In genomic region chr14:64582822-64583221, GRCm38 (mm10) we compare ENCODE assay signal across 14 mouse cellular contexts.
A peak's percentile ranks its signal among the peaks of the same experiment; 100 is the strongest.
DNase-seq lines count a peak whose midpoint lies in the region; ATAC-seq and TF ChIP-seq lines count a peak whose summit lies in the region.
"Had no signal": no experiment of that assay in that cellular context is flagged by ENCODE, and none has a peak within 500 bp of the region (broad histone marks: within the 10 kb centered on the region; RNA-seq: fewer than 3 reads in every experiment).

No protein-coding gene starts in this region.

- H3K9ac ChIP-seq in neural tube, embryonic 11.5 days (ENCODE audit: low read length) = no peak overlapping the region
- peak overlapping the region; percentile 46 for H3K9ac ChIP-seq in midbrain, embryonic 13.5 days (replicated peaks)
- H3K9ac ChIP-seq in heart, adult 2 months (ENCODE audit: low read depth, low read length) = no peak overlapping the region
- H3K9ac ChIP-seq: embryonic facial prominence, embryonic 12.5 days; heart, embryonic 15.5 days had no signal

- ATAC-seq in neural tube, embryonic 11.5 days (ENCODE audit: insufficient read depth, low FRiP score, low TSS enrichment) = no peak
- ATAC-seq in midbrain, embryonic 13.5 days = no peak

- no peak for TF ChIP-seq POLR2A in olfactory bulb, adult 2 months (IDR thresholded peaks at IDR 0.05; ENCODE audit: insufficient read depth, low read depth, low read length)
- no peak for TF ChIP-seq POLR2A in heart, adult 2 months (IDR thresholded peaks at IDR 0.05; ENCODE audit: insufficient read depth, low read depth, low read length)

- H3K4me1 ChIP-seq in neural tube, embryonic 11.5 days (ENCODE audit: control insufficient read depth, insufficient read depth, low read length) = 0 out of 2 replicates have a peak, but pooled peaks cover 3% of the 10 kb centered on the region
- peaks cover 52% of the 10 kb centered on the region for H3K4me1 ChIP-seq in hindbrain, embryonic 10.5 days (replicated peaks)
- H3K4me1 ChIP-seq in midbrain, embryonic 13.5 days (replicated peaks) = peaks cover 69% of the 10 kb centered on the region
- H3K4me1 ChIP-seq in olfactory bulb, adult 2 months (ENCODE audit: control insufficient read depth, insufficient read depth, low read length) = peaks cover 26% of the 10 kb centered on the region
- no peaks in the 10 kb centered on the region for H3K4me1 ChIP-seq in heart, adult 2 months (ENCODE audit: control insufficient read depth, insufficient read depth, low read length)

- WGBS in neural tube, embryonic 11.5 days = 27% methylated on average over 4 of the region's 4 CpGs
- WGBS in hindbrain, embryonic 10.5 days = 38% methylated on average over 4 of the region's 4 CpGs
- 26% methylated on average over 4 of the region's 4 CpGs for WGBS in midbrain, embryonic 13.5 days
- 28% methylated on average over 4 of the region's 4 CpGs for WGBS in olfactory bulb, adult 2 months
- 35% methylated on average over 4 of the region's 4 CpGs for WGBS in heart, adult 2 months

- intact Hi-C loops in heart, adult 2 months (cut with DNase I) = no loop called here

- no peak overlapping the region for H3K4me2 ChIP-seq in neural tube, embryonic 11.5 days (ENCODE audit: low read depth)
- peak overlapping the region; percentile 19; the same call in 1 of the 2 replicates for H3K4me2 ChIP-seq in midbrain, embryonic 13.5 days (replicated peaks)
- H3K4me2 ChIP-seq: embryonic facial prominence, embryonic 12.5 days; heart, embryonic 15.5 days had no signal

- H3K27me3 ChIP-seq in neural tube, embryonic 11.5 days (ENCODE audit: control insufficient read depth, insufficient read depth, low read length) = peaks cover 22% of the 10 kb centered on the region
- H3K27me3 ChIP-seq in hindbrain, embryonic 10.5 days (ENCODE audit: insufficient read depth, poor library complexity, severe bottlenecking) = peaks cover 83% of the 10 kb centered on the region
- H3K27me3 ChIP-seq in midbrain, embryonic 13.5 days = no peaks in the 10 kb centered on the region
- peaks cover 15% of the 10 kb centered on the region for H3K27me3 ChIP-seq in heart, adult 2 months (ENCODE audit: control insufficient read depth, insufficient read depth, low read length)

- no peak for TF ChIP-seq CTCF in olfactory bulb, adult 2 months (IDR thresholded peaks at IDR 0.05; ENCODE audit: insufficient read depth, low read depth, low read length)
- no peak for TF ChIP-seq CTCF in heart, adult 2 months (IDR thresholded peaks at IDR 0.05)

- no peaks in the 10 kb centered on the region for H3K9me3 ChIP-seq in neural tube, embryonic 11.5 days (ENCODE audit: control insufficient read depth, low read length)
- no peaks in the 10 kb centered on the region for H3K9me3 ChIP-seq in hindbrain, embryonic 10.5 days
- H3K9me3 ChIP-seq in midbrain, embryonic 13.5 days = no peaks in the 10 kb centered on the region
- H3K9me3 ChIP-seq: embryonic facial prominence, embryonic 12.5 days; heart, embryonic 15.5 days had no signal

- H3K27ac ChIP-seq in neural tube, embryonic 11.5 days (ENCODE audit: low read depth, low read length) = peak overlapping the region; percentile 69
- H3K27ac ChIP-seq in hindbrain, embryonic 10.5 days = peak overlapping the region; percentile 62; the same call in 1 of the 2 replicates
- H3K27ac ChIP-seq in midbrain, embryonic 13.5 days = peak overlapping the region; percentile 100
- H3K27ac ChIP-seq in olfactory bulb, adult 2 months (ENCODE audit: insufficient read depth, low read depth, low read length) = peak overlapping the region; percentile 71
- H3K27ac ChIP-seq in heart, adult 2 months = no peak overlapping the region
- H3K27ac ChIP-seq: embryonic facial prominence, embryonic 12.5 days; heart, embryonic 15.5 days had no signal

- H3K79me2 ChIP-seq in heart, adult 2 months (replicated peaks; ENCODE audit: control insufficient read depth, insufficient read depth, low read length) = no peaks in the 10 kb centered on the region

- H3K36me3 ChIP-seq in neural tube, embryonic 11.5 days (ENCODE audit: control insufficient read depth, insufficient read depth, low read length) = no peaks in the 10 kb centered on the region
- H3K36me3 ChIP-seq in hindbrain, embryonic 10.5 days = no peaks in the 10 kb centered on the region
- H3K36me3 ChIP-seq in midbrain, embryonic 13.5 days = no peaks in the 10 kb centered on the region
- no peaks in the 10 kb centered on the region for H3K36me3 ChIP-seq in heart, adult 2 months (ENCODE audit: control insufficient read depth, insufficient read depth, low read length)
- H3K36me3 ChIP-seq: embryonic facial prominence, embryonic 12.5 days; heart, embryonic 15.5 days had no signal

- no peak for DNase-seq in neural tube, embryonic 11.5 days (ENCODE audit: low spot score)
- no peak for DNase-seq in neural tube, embryonic 10.5 days (ENCODE audit: extremely low spot score, low spot score)
- no peak for DNase-seq in hindbrain, embryonic 10.5 days (ENCODE audit: low spot score)
- DNase-seq in adrenal gland, adult 18-20 months (ENCODE audit: low spot score in 2 of 2) = no peak
- no peak for DNase-seq in heart, adult 2 months
- DNase-seq: adrenal gland, postnatal 14 days; kidney, adult 9 months; lung, adult 2 months; thymus, adult 18-20 months had no signal

- TF ChIP-seq EP300 in heart, adult 2 months (IDR thresholded peaks at IDR 0.05; ENCODE audit: insufficient read depth, low read depth, low read length) = no peak

- H3K4me3 ChIP-seq in neural tube, embryonic 11.5 days (ENCODE audit: low read depth, low read length) = no peak overlapping the region
- no peak overlapping the region for H3K4me3 ChIP-seq in hindbrain, embryonic 10.5 days
- H3K4me3 ChIP-seq in midbrain, embryonic 13.5 days (replicated peaks) = no peak overlapping the region
- no peak overlapping the region for H3K4me3 ChIP-seq in olfactory bulb, adult 2 months (ENCODE audit: insufficient read depth, low read depth, low read length)
- H3K4me3 ChIP-seq in heart, adult 2 months = no peak overlapping the region
- H3K4me3 ChIP-seq: embryonic facial prominence, embryonic 12.5 days; heart, embryonic 15.5 days; myocyte had no signal
